Mouse (Mus musculus) ES-E14 (cell line): ENCODE data around the gene Ppt2. TPM values are rescaled to one million over a fixed set of nuclear protein-coding genes. Genes with fewer than 3 reads are reported as not detected.

Source experiments
- DNase-seq: peaks from one replicate; pipeline ENCODE4 v3.0.0-alpha.2; 2013; ENCODE audit warnings: low read depth, low spot score
- H3K27ac ChIP-seq: 2 replicates; pipeline ENCODE4 v1.5.1; 2012; ENCODE audit warnings: low read depth, mild to moderate bottlenecking, low read length, moderate library complexity, mixed read lengths; ENCODE audit not compliant: poor library complexity, insufficient read depth, severe bottlenecking
- H3K36me3 ChIP-seq: 2 replicates; pipeline ENCODE4 v1.6.1; 2012; ENCODE audit warnings: mild to moderate bottlenecking, low read length, moderate library complexity, mixed read lengths; ENCODE audit not compliant: control insufficient read depth, poor library complexity, insufficient read depth, severe bottlenecking
- H3K4me1 ChIP-seq, 2 experiments: fragments of 150-350 bp in 1 of 2; sonication (generic) in 1 of 2; 2 replicates each; pipeline ENCODE4 v1.6.1; 2012; ENCODE audit warnings: low read length in 2 of 2, mild to moderate bottlenecking in 1 of 2, mixed read lengths in 1 of 2; ENCODE audit not compliant: control insufficient read depth in 2 of 2, insufficient read depth in 2 of 2, poor library complexity in 1 of 2
- H3K4me3 ChIP-seq, 2 experiments: fragments of 150-350 bp in 1 of 2; sonication (generic) in 1 of 2; 2 replicates each; pipeline ENCODE4 v1.5.1; 2012; ENCODE audit warnings: low read length in 2 of 2, low read depth in 1 of 2, mild to moderate bottlenecking in 1 of 2, mixed read lengths in 1 of 2; ENCODE audit not compliant: insufficient read depth in 1 of 2, poor library complexity in 1 of 2, severe bottlenecking in 1 of 2
- H3K9ac ChIP-seq: 2 replicates; pipeline ENCODE4 v1.6.1; 2012; ENCODE audit warnings: low read depth, mild to moderate bottlenecking, low read length, mixed read lengths; ENCODE audit not compliant: poor library complexity, insufficient read depth, severe bottlenecking
- H3K9me3 ChIP-seq: fragments of 150-350 bp; sonication (generic); 2 replicates; pipeline ENCODE4 v1.6.1; 2012; ENCODE audit warnings: low read depth, mild to moderate bottlenecking, low read length; ENCODE audit not compliant: control insufficient read depth, insufficient read depth
- CHD2 ChIP-seq: IDR thresholded peaks from 2 replicates; pipeline ENCODE4 v1.6.1; 2014; ENCODE audit warnings: mild to moderate bottlenecking, low read depth, low read length, inconsistent platforms
- HCFC1 ChIP-seq: IDR thresholded peaks from 2 replicates; pipeline ENCODE4 v1.6.1; 2012; ENCODE audit warnings: low read length, inconsistent platforms, borderline replicate concordance; ENCODE audit not compliant: insufficient read depth
- MAFK ChIP-seq: IDR thresholded peaks from 2 replicates; pipeline ENCODE4 v1.6.1; 2014; ENCODE audit warnings: mild to moderate bottlenecking, low read depth, low read length, inconsistent platforms; ENCODE audit not compliant: insufficient read depth
- ZC3H11A ChIP-seq: IDR thresholded peaks from 2 replicates; pipeline ENCODE4 v1.6.1; 2012; ENCODE audit warnings: low read depth, mild to moderate bottlenecking, inconsistent platforms, low read length, borderline replicate concordance
- ZNF384 ChIP-seq: IDR thresholded peaks from 2 replicates; pipeline ENCODE4 v1.6.1; 2012; ENCODE audit warnings: low read depth, low read length, inconsistent platforms
- in situ Hi-C, 2 experiments: fragments of 600-800 bp; cut with MboI; formaldehyde crosslinking; loops; one replicate each; pipeline ENCODE4 v1.15.1; 2025; ENCODE audit warnings: low sequenced_read_pairs in 2 of 2, inconsistent platforms in 1 of 2; ENCODE audit not compliant: unreplicated experiment in 2 of 2
- total RNA-seq: library from RNA; depleted of rRNA; stranded (reverse); fragments of 300-350 nt; gene quantifications from 2 replicates; pipeline ENCODE4 v1.2.3, GENCODE M21; 2012

The Ppt2 gene
- total RNA-seq, 1 experiment, result 13.6 TPM

DNA sequence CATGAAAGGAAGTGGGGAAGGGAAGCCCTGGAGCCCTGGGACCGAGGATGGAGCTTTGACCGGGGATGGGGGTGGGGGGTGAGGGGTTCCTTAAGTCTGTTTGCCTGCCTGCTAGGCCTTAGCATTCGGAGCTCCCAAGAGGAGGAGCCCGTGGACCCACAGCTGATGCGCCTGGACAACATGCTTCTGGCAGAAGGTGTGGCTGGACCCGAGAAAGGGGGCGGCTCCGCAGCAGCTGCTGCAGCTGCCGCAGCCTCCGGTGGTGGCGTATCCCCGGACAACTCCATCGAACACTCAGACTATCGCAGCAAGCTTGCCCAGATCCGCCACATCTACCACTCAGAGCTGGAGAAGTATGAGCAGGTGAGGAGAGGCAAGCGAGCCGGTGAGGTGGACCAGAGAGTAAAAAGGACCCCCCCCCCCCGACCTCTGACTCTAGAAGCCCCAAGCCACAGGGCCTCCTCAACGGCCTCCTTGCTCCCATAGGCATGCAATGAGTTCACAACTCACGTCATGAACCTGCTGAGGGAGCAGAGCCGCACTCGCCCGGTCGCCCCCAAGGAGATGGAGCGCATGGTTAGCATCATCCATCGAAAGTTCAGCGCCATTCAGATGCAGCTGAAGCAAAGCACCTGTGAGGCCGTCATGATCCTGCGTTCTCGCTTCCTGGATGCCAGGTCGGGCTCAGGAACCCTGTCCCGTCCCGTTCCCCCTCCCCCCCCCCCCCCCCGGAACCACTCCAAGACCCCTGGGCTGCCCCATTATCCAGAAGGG is 34.4 kb downstream of the Ppt2 start:
- in situ Hi-C loops, result no loop called here
- no peak overlapping the region for H3K27ac ChIP-seq
- peak overlapping the region; percentile 39 to 86; a peak in 1 of 4 replicates for H3K4me3 ChIP-seq
- no peaks in the 10 kb centered on the region for H3K9me3 ChIP-seq
- no peak for DNase-seq
- no peak for TF ChIP-seq ZC3H11A
- no peak for TF ChIP-seq HCFC1
- no peak for TF ChIP-seq MAFK
- peak overlapping the region; percentile 55; the same call in 1 of the 2 replicates for H3K9ac ChIP-seq
- H3K4me1 ChIP-seq, result peaks cover 13 to 38% of the 10 kb centered on the region in 2 experiments
- peaks cover 19% of the 10 kb centered on the region; the same call in 1 of the 2 replicates for H3K36me3 ChIP-seq

DNA sequence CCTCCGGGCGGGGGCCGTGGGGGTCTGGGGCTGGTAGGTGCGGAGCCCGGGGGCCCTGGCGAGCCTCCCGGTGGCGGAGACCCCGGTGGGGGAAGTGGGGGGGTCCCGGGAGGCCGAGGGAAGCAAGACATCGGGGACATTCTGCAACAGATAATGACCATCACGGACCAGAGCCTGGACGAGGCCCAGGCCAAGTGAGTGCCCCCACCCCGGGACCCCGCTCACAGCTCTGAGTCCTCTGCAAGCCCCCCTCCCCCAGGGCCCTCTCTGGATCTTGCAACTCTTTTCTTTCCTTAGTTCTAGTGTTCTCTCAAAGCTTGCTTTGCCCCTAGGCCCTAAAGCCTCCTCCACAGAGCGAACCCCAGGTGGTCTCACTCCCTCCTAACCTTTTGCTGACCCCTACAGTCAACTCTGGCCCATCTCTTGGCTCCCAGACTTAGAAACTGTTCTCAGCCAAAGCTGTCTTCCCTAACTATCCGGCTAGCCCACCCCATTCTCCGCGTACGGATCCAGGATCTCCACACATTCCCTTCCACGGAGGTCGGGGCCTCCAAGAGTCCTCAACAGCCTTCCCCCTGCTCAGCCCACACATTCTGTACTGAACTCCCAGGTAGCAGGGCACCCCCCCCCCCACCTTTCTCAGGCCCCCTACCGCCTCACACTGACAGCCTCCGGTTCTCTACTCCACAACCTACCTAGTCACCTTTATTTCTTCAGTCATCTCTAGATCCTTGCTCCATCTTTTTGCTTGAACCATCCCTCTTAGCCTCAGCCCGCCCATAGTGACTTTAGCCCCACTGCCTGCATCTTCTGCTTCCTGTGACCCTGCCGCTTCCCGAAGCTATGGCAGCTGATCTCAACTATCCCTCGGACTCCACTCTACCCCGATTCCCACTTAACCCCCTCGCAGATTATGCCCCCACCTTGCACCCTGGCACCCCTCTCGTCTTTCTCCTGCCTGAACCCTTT is 35.4 kb downstream of the Ppt2 start:
- no peaks in the 10 kb centered on the region for H3K9me3 ChIP-seq
- H3K9ac ChIP-seq, result peak overlapping the region; percentile 87
- H3K4me1 ChIP-seq, result peaks cover 19 to 43% of the 10 kb centered on the region in 2 experiments
- H3K4me3 ChIP-seq, result peak overlapping the region; percentile 86 to 87; a peak in 3 of 4 replicates
- TF ChIP-seq MAFK (no peak), HCFC1 (no peak), CHD2 (no peak)
- DNase-seq, result no peak
- in situ Hi-C loops, result no loop called here
- peaks cover 19% of the 10 kb centered on the region; the same call in 1 of the 2 replicates for H3K36me3 ChIP-seq
- peak overlapping the region; percentile 76; the same call in 1 of the 2 replicates for H3K27ac ChIP-seq

- H3K9ac ChIP-seq, result peak overlapping the region; percentile 87
- H3K4me3 ChIP-seq, result peak overlapping the region; percentile 86 to 87
- no peak for TF ChIP-seq ZC3H11A
- no peak for TF ChIP-seq CHD2
- no peak for TF ChIP-seq ZNF384
- no peak for TF ChIP-seq MAFK
- TF ChIP-seq HCFC1, result no peak
- in situ Hi-C loops, result no loop called here
- peaks cover 19% of the 10 kb centered on the region; the same call in 1 of the 2 replicates for H3K36me3 ChIP-seq
- H3K9me3 ChIP-seq, result no peaks in the 10 kb centered on the region
- H3K4me1 ChIP-seq, result peaks cover 19 to 40% of the 10 kb centered on the region in 2 experiments
- H3K27ac ChIP-seq, result peak overlapping the region; percentile 76; the same call in 1 of the 2 replicates
- DNase-seq, result no peak
Measured at GRCm38 (mm10) chr17:34591994-34592375, 36.3 kb downstream of the Ppt2 start.

DNA sequence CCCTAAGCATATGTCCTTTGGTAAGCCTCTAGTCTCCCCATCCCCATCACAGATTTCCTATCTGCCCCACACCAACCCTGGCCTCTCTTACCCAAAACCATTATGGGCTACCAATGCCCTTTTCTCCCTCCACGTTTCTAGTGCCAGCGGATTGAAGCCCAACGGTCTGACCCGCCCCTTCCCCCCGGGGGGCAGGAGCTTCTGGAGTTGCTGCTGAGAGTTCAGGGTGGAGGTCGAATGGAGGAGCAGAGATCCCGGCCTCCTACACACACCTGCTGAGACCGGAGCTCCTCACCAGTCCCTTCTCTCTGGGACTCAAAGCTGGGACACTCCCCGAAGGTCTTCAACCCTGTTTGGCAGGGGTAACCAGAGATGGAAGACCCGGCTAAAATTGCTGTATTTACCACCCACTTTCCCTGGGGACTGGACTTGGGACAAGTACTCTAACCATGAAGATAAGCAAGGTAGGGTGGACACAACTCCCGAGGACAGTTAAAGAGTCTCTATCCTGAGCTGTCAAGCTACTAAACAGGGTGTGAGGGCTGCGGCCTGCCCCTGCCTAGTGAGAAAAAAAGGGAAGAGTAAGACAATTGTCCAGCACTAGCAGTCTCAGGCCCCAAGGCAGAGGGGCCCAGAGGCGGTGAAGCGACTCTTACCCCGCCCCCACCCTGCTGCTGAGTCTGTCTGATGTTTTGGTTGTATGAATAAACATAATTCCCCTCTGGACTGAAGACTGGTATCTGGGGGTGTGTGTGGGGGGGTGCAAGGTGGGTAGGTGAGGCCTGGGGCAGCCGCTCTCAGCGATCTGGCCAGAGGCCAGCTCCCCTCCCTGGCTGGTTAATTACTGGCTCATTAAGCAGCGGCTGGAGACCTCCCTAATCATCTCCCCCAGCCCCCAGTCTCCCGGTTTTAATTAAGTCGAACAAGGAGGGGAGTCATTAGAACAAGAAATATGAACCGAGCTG is 37.0 kb downstream of the Ppt2 start, which contains the start of gene Pbx2:
TSS of gene Pbx2 (plus strand) at position 238 of the 965 bp plus-strand sequence.
- Histone ChIP-seq H3K27ac (peak within 1 kb of the TSS; percentile 76; the same call in 1 of the 2 replicates), H3K4me1 (peaks cover 19 to 42% of the 10 kb centered on the region in 2 experiments), H3K9me3 (no peaks in the 10 kb centered on the region), H3K9ac (peak within 1 kb of the TSS; percentile 87), H3K4me3 (peak within 1 kb of the TSS; percentile 86 to 87), H3K36me3 (peaks cover 19% of the 10 kb centered on the region; the same call in 1 of the 2 replicates)
- in situ Hi-C loops, result no loop called here
- DNase-seq, result no peak
- TF ChIP-seq HCFC1 (no peak), ZC3H11A (no peak), MAFK (no peak), CHD2 (no peak), ZNF384 (no peak)
